In the genomic region with DNA sequence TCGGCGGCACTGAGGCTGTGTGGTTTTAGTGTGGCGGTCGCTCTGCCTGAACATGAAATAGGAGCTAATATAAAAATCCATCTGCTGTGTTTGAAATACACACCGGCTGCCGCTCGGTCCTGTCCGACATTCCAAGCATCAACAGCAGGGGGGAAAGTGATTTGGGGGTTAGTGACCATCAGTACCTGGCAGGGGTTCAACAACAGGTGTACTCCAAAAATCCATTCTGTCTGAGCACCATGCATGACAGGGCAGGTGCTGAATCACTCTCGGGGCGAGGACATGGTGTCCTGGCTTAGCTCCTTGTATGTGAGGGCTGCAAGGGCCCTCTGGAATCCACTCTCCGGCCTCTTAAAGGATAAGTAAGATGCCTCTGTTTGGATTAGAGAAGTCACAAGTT, we compare ENCODE assay signal across 9 mouse cellular contexts. TPM values are rescaled to one million over a fixed set of nuclear protein-coding genes. Genes with fewer than 3 reads are reported as not detected.
DNase-seq lines count a peak whose midpoint lies in the region; ATAC-seq and TF ChIP-seq lines count a peak whose summit lies in the region.
"Had no signal": no experiment of that assay in that cellular context is flagged by ENCODE, and none has a peak within 500 bp of the region (broad histone marks: within the 10 kb centered on the region; RNA-seq: fewer than 3 reads in every experiment).

No protein-coding gene starts in this region.

- peak overlapping the region; percentile 20 for H3K4me3 ChIP-seq in forebrain, embryonic 15.5 days
- H3K4me3 ChIP-seq in lung, adult 2 months (replicated peaks; ENCODE audit: extremely low read depth, low read depth, low read length), result no peak overlapping the region
- H3K4me3 ChIP-seq in stomach, postnatal 0 days (ENCODE audit: low read depth, low read length), result peak overlapping the region; percentile 4; the same call in 1 of the 2 replicates

- H3K9me3 ChIP-seq in forebrain, embryonic 15.5 days, result no peaks in the 10 kb centered on the region
- H3K9me3 ChIP-seq in stomach, postnatal 0 days (ENCODE audit: control insufficient read depth, low read length), result no peaks in the 10 kb centered on the region

- H3K36me3 ChIP-seq in forebrain, embryonic 15.5 days, result no peaks in the 10 kb centered on the region
- no peaks in the 10 kb centered on the region for H3K36me3 ChIP-seq in stomach, postnatal 0 days (ENCODE audit: control insufficient read depth, insufficient read depth, low read length)

- H3K27me3 ChIP-seq in forebrain, embryonic 15.5 days, result peaks cover 42% of the 10 kb centered on the region
- H3K27me3 ChIP-seq in stomach, postnatal 0 days (ENCODE audit: control insufficient read depth, insufficient read depth, low read length), result no peaks in the 10 kb centered on the region

- no peak overlapping the region for H3K9ac ChIP-seq in forebrain, embryonic 15.5 days (replicated peaks)
- no peak overlapping the region for H3K9ac ChIP-seq in stomach, postnatal 0 days (ENCODE audit: low read length)

- peaks cover 26% of the 10 kb centered on the region for H3K4me1 ChIP-seq in forebrain, embryonic 15.5 days
- no peaks in the 10 kb centered on the region; the same call in 1 of the 2 replicates for H3K4me1 ChIP-seq in lung, adult 2 months (ENCODE audit: control insufficient read depth, insufficient read depth, low read length)
- no peaks in the 10 kb centered on the region for H3K4me1 ChIP-seq in stomach, postnatal 0 days (replicated peaks; ENCODE audit: control insufficient read depth, insufficient read depth)

- TF ChIP-seq POLR2A in lung, adult 2 months (IDR thresholded peaks at IDR 0.05; ENCODE audit: borderline replicate concordance, extremely low read depth, low read depth, low read length), result no peak

- no peak for TF ChIP-seq CTCF in lung, adult 2 months (IDR thresholded peaks at IDR 0.05; ENCODE audit: insufficient read depth, low read length)
- TF ChIP-seq CTCF in stomach, postnatal 0 days (IDR thresholded peaks at IDR 0.05; ENCODE audit: low read depth), result no peak

- no peak for TF ChIP-seq EP300 in stomach, postnatal 0 days (optimal IDR thresholded peaks at IDR 0.05)

- no peak for ATAC-seq in forebrain, embryonic 15.5 days (replicated peaks)
- ATAC-seq in stomach, postnatal 0 days (ENCODE audit: low FRiP score, low TSS enrichment), result no peak

- peak; percentile 29 for DNase-seq in testis, postnatal 14 days (ENCODE audit: low spot score)
- no peak for DNase-seq in testis, postnatal 10 days (ENCODE audit: low spot score)
- DNase-seq in lung, adult 2 months, result peak; percentile 41
- no peak for DNase-seq in stomach, postnatal 0 days (ENCODE audit: low spot score)
- DNase-seq in layer of hippocampus, adult 18-20 months (ENCODE audit: low spot score in 2 of 2), result no peak
- no peak for DNase-seq in frontal cortex, postnatal 10 days (ENCODE audit: low spot score in 2 of 2)
- DNase-seq in urinary bladder, adult 18-20 months (ENCODE audit: low spot score in 2 of 2), result no peak

- peak overlapping the region; percentile 41 for H3K4me2 ChIP-seq in forebrain, embryonic 15.5 days (replicated peaks)
- H3K4me2 ChIP-seq in stomach, postnatal 0 days (replicated peaks; ENCODE audit: low read depth), result peak overlapping the region; percentile 34

- no peak overlapping the region for H3K27ac ChIP-seq in forebrain, embryonic 15.5 days (replicated peaks)
- no peak overlapping the region for H3K27ac ChIP-seq in stomach, postnatal 0 days (replicated peaks)
- H3K27ac ChIP-seq: macrophage had no signal

- 14% methylated on average over 11 of the region's 11 CpGs for WGBS in forebrain, embryonic 15.5 days
- 25% methylated on average over 11 of the region's 11 CpGs for WGBS in lung, adult 2 months
- 29% methylated on average over 11 of the region's 11 CpGs for WGBS in stomach, postnatal 0 days

RNA-seq across cellular contexts. Expression of a gene that starts 41.0 kb away (rescaled TPM):
- polyA plus RNA-seq in forebrain, embryonic 15.5 days (2015; fragmentation: Nextera tagmentation; extraction: Ambion mirVana), result 45.4 and 45.8 TPM in 2 replicates
- 23.5 and 26.8 TPM in 2 replicates for polyA plus RNA-seq in lung, adult 2 months (2012; rRNA removed)
- polyA plus RNA-seq in stomach, postnatal 0 days (2015; fragmentation: Nextera tagmentation; extraction: Ambion mirVana), result 17.6 and 17.8 TPM in 2 replicates
- 10 to 100 TPM; 50.1 to 52.1 TPM for total RNA-seq in layer of hippocampus, adult 18-20 months (2021)

RNA-seq across cellular contexts. Expression of a gene that starts 52.6 kb away (rescaled TPM):
- polyA plus RNA-seq in forebrain, embryonic 15.5 days (2015; fragmentation: Nextera tagmentation; extraction: Ambion mirVana), result 102 and 108 TPM in 2 replicates
- 15.3 and 19.0 TPM in 2 replicates for polyA plus RNA-seq in lung, adult 2 months (2012; rRNA removed)
- 30.5 and 38.7 TPM in 2 replicates for polyA plus RNA-seq in stomach, postnatal 0 days (2015; fragmentation: Nextera tagmentation; extraction: Ambion mirVana)
- total RNA-seq in layer of hippocampus, adult 18-20 months (2021), result 10 to 100 TPM; 48.5 to 48.9 TPM

Comparison
In these comparisons a context has a peak if more than half of its experiments do, and no peak if none do; other contexts are left out.
1. DNase-seq: peak in testis, postnatal 14 days (single experiment) and lung, adult 2 months (single experiment); none in testis, postnatal 10 days (single experiment), stomach, postnatal 0 days (single experiment), layer of hippocampus, adult 18-20 months (0 of 2), frontal cortex, postnatal 10 days (0 of 2) and urinary bladder, adult 18-20 months (0 of 2).